Mouse (Mus musculus) hindbrain, embryonic 11.5 days (tissue): ENCODE measurements around the gene Kdsr. TPM values are rescaled to one million over a fixed set of nuclear protein-coding genes. Genes with fewer than 3 reads are reported as not detected.
A peak's percentile ranks its signal among the peaks of the same experiment; 100 is the strongest.

Experiments
- ATAC-seq: fragments of 200-750 bp; cut with Nextera tagmentation; 2 replicates; pipeline ENCODE4 v1.8.0; 2017; ENCODE audit warnings: mild to moderate bottlenecking, moderate TSS enrichment, moderate library complexity; ENCODE audit not compliant: low FRiP score
- DNase-seq: peaks from one replicate; pipeline ENCODE4 v3.0.0-alpha.2; 2015; ENCODE audit warnings: low spot score
- H3K27ac ChIP-seq: fragments of 300-500 bp; sonication (generic); 2 replicates; pipeline ENCODE4 v1.5.1; 2014; ENCODE audit warnings: mild to moderate bottlenecking, low read depth, low read length
- H3K27me3 ChIP-seq: fragments of 300-500 bp; sonication (generic); 2 replicates; pipeline ENCODE4 v1.6.1; 2014; ENCODE audit warnings: mild to moderate bottlenecking, low read length, moderate library complexity, mixed read lengths; ENCODE audit not compliant: control insufficient read depth, insufficient read depth
- H3K36me3 ChIP-seq: fragments of 300-500 bp; sonication (generic); 2 replicates; pipeline ENCODE4 v1.6.1; 2014; ENCODE audit warnings: mild to moderate bottlenecking, low read length, moderate library complexity, mixed read lengths; ENCODE audit not compliant: control insufficient read depth, insufficient read depth
- H3K4me1 ChIP-seq: fragments of 300-500 bp; sonication (generic); replicated peaks from 2 replicates; pipeline ENCODE4 v1.6.1; 2014; ENCODE audit warnings: low read length, mixed read lengths; ENCODE audit not compliant: control insufficient read depth, insufficient read depth
- H3K4me2 ChIP-seq: fragments of 300-500 bp; sonication (generic); replicated peaks from 2 replicates; pipeline ENCODE4 v1.6.1; 2014; ENCODE audit warnings: mild to moderate bottlenecking, low read depth, low read length
- H3K4me3 ChIP-seq: fragments of 300-500 bp; sonication (generic); 2 replicates; pipeline ENCODE4 v1.5.1; 2014; ENCODE audit warnings: low read depth, low read length
- H3K9ac ChIP-seq: fragments of 300-500 bp; sonication (generic); 2 replicates; pipeline ENCODE4 v1.6.1; 2014; ENCODE audit warnings: low read depth, low read length
- H3K9me3 ChIP-seq: fragments of 300-500 bp; sonication (generic); 2 replicates; pipeline ENCODE4 v1.6.1; 2016; ENCODE audit warnings: low read length; ENCODE audit not compliant: control insufficient read depth
- WGBS: fragments of 180-500 bp; shearing (Covaris S2); extraction: QIAGEN DNeasy Blood & Tissue Kit; methylation state at CpG from one replicate; pipeline ENCODE4 v1.1.7; 2014; 5-methylcytosine and 5-hydroxymethylcytosine counted together
- polyA plus RNA-seq: library from polyadenylated mRNA; unstranded; fragments of >200 nt; fragmentation: Nextera tagmentation; extraction: Ambion mirVana; gene quantifications from 2 replicates; pipeline ENCODE4 v1.2.1, GENCODE M21; 2014

Kdsr gene
- polyA plus RNA-seq, result 9.8 and 10.3 TPM in 2 replicates

DNA sequence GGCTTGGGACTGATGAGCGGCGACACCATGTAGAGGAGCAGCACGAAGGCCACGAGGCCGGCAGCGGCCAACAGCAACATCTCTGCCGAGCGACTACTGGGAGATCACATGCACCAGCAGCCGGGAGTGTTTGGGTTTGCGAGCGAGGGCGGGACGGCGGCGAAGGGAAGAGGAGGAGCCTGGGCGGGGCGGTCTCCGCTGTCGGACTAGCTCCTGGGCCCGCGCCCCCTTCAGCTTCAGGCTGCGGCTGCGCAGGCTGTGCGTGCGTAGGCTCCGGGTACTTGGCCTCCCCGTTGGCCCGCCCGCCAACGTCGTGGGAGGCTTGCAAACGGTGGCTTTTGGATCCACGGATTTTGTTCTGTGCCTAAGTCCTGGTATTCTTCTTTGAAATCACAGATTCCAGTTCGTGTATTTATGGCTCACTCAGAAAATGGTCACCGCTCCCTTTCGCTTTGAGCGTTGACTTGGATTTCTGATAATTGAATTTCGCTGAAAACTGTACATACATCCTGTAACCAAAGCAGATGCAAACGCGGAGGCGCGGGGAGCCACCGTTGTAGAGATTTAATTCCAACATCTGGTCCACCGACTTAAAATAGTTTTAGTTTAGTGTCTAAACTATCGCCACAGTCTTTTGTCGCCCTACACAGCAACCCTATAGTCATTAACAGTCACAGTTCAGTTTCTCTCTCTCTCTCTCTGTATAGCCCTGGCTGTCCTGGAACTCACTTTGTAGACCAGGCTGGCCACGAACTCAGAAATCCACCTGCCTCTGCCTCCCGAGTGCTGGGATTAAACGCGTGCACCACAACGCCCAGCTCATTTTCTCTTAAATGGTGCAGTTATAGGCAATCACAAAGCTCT is at the start of gene Kdsr:
Gene Kdsr (minus strand): TSS at position 156 of the 864 bp plus-strand sequence.
- peak within 1 kb of the TSS; percentile 97 for H3K4me2 ChIP-seq
- H3K9me3 ChIP-seq, result no peaks in the 10 kb centered on the region
- WGBS, result 3% methylated on average over 51 of the region's 51 CpGs
- no peaks in the 10 kb centered on the region for H3K36me3 ChIP-seq
- H3K4me1 ChIP-seq, result no peaks in the 10 kb centered on the region
- H3K9ac ChIP-seq, result peak within 1 kb of the TSS; percentile 78
- peak within 1 kb of the TSS; percentile 64 for H3K4me3 ChIP-seq
- ATAC-seq, result peak; percentile 99
- DNase-seq, result peak; percentile 95
- no peaks in the 10 kb centered on the region for H3K27me3 ChIP-seq
- peak within 1 kb of the TSS; percentile 76 for H3K27ac ChIP-seq

DNA sequence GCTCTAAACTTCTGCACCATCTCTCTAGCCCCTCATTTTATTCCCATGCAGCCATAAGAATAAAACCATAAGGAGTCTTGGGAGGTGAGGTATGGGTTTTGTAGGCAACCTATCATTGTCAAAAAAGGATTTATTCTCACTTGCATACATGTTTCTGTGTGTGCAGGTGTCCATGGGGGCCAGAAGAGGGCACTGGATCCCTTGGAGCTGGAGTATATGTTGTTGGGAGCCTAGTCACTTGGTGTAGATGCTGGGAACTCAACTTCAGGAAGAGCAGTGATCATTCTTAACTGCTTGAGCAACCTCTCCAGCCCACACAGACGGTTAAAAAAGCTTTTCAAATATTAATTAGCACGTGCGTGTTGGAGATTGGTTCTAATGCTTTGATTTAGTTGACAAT is 40.4 kb upstream of the Kdsr start:
- 85% methylated on average over 3 of the region's 3 CpGs for WGBS
- no peak overlapping the region for H3K27ac ChIP-seq
- H3K4me1 ChIP-seq, result 0 out of 2 replicates have a peak, but pooled peaks cover 2% of the 10 kb centered on the region
- H3K4me3 ChIP-seq, result no peak overlapping the region
- ATAC-seq, result no peak
- DNase-seq, result no peak
- no peak overlapping the region for H3K9ac ChIP-seq
- no peaks in the 10 kb centered on the region for H3K27me3 ChIP-seq
- H3K9me3 ChIP-seq, result no peaks in the 10 kb centered on the region
- no peak overlapping the region for H3K4me2 ChIP-seq
- H3K36me3 ChIP-seq, result no peaks in the 10 kb centered on the region

DNA sequence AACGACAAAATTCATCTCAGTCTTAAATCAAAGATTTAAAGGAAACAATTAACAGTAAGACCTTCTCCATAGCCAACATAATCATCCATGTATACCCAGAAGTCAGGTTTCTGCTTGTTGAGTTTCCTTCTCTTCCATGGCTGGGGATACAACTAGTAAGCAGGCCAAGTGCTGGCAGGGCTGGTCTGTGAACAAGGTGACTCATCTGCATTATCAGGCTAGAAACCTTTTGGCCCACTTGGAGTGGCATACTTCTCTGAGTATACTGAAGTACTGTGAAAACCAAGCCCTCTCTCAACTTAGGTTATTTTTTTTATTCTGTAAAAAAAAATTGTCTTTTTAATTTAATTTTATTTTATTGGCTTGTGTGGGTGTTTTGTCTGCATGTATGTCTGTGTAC is 39.9 kb upstream of the Kdsr start:
- WGBS, result 65% methylated on average over 1 of the region's 1 CpGs
- ATAC-seq (no peak), DNase-seq (no peak)
- H3K4me1 ChIP-seq, result 0 out of 2 replicates have a peak, but pooled peaks cover 2% of the 10 kb centered on the region
- no peaks in the 10 kb centered on the region for H3K36me3 ChIP-seq
- no peak overlapping the region for H3K4me3 ChIP-seq
- no peaks in the 10 kb centered on the region for H3K27me3 ChIP-seq
- H3K9me3 ChIP-seq, result no peaks in the 10 kb centered on the region
- H3K27ac ChIP-seq, result no peak overlapping the region
- H3K9ac ChIP-seq, result no peak overlapping the region
- no peak overlapping the region for H3K4me2 ChIP-seq

GRCm38 (mm10) chr1:106796987-106797779 is 37.7 kb upstream of the Kdsr start:
- no peak for DNase-seq
- ATAC-seq, result peak; percentile 57
- Histone ChIP-seq H3K4me2 (peak overlapping the region; percentile 47), H3K9ac (no peak overlapping the region), H3K4me3 (peak overlapping the region; percentile 82), H3K36me3 (no peaks in the 10 kb centered on the region), H3K4me1 (0 out of 2 replicates have a peak, but pooled peaks cover 2% of the 10 kb centered on the region), H3K27ac (no peak overlapping the region), H3K9me3 (no peaks in the 10 kb centered on the region), H3K27me3 (no peaks in the 10 kb centered on the region)
- 65% methylated on average over 7 of the region's 7 CpGs for WGBS

DNA sequence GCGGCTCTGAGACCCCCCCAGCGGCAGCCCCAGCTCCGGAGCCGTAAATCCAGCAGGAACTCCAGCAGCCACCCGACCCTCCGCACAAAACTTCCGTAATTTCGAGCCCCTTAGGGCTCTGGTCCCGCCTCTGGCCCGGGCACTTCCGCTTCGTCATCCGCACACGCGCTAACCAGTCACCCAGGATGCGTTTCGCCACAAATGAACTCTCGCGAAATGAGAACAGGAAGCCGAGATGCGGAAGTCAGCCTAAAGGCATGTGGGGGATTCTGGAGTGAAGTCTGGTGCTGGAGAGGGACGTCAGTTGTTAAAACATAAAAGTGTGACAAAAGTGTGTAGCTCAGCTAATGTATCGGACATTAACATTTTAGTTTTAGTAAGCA is 37.0 kb upstream of the Kdsr start, which contains the start of gene Vps4b:
Gene Vps4b (minus strand): TSS at position 187 of the 383 bp plus-strand sequence.
- Histone ChIP-seq H3K4me2 (peak within 1 kb of the TSS; percentile 63), H3K36me3 (no peaks in the 10 kb centered on the region), H3K4me1 (0 out of 2 replicates have a peak, but pooled peaks cover 2% of the 10 kb centered on the region), H3K9me3 (no peaks in the 10 kb centered on the region), H3K4me3 (peak within 1 kb of the TSS; percentile 82), H3K27ac (peak within 1 kb of the TSS; percentile 89), H3K9ac (peak within 1 kb of the TSS; percentile 97), H3K27me3 (no peaks in the 10 kb centered on the region)
- DNase-seq (peak; percentile 95), ATAC-seq (peak; percentile 99)
- under 1% methylated on average over 23 of the region's 23 CpGs for WGBS

GRCm38 (mm10) chr1:106795634-106796541 is 36.4 kb upstream of the Kdsr start:
- H3K9ac ChIP-seq, result peak overlapping the region; percentile 97
- H3K36me3 ChIP-seq, result no peaks in the 10 kb centered on the region
- H3K27ac ChIP-seq, result peak overlapping the region; percentile 89
- H3K9me3 ChIP-seq, result no peaks in the 10 kb centered on the region
- ATAC-seq, result peak; percentile 90
- H3K4me1 ChIP-seq, result 0 out of 2 replicates have a peak, but pooled peaks cover 2% of the 10 kb centered on the region
- peak; percentile 26 for DNase-seq
- WGBS, result 4% methylated on average over 51 of the region's 51 CpGs
- H3K4me2 ChIP-seq, result peak overlapping the region; percentile 63
- peak overlapping the region; percentile 82 for H3K4me3 ChIP-seq
- no peaks in the 10 kb centered on the region for H3K27me3 ChIP-seq

DNA sequence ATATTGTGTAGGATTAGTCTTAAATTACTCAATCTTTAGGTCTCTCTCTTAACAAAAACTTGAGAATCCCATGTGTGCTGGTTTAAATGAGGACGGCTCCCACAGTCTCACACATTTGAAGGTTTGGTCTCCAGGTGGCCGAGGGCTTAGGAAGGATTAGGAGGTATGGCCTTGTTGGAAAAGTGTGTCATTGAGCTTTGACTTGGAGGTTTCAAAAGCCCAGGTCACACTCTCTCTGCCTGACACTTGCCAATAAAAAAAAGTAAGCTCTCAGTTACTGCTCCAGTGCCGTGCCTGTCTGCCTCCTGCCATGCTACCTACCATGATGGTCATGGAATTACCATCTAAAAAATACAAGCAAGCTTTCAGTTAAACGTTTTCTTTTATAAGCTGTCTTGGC is 15.4 kb upstream of the Kdsr start:
- Histone ChIP-seq H3K27ac (no peak overlapping the region), H3K27me3 (no peaks in the 10 kb centered on the region), H3K4me1 (no peaks in the 10 kb centered on the region), H3K9me3 (no peaks in the 10 kb centered on the region), H3K4me3 (no peak overlapping the region), H3K4me2 (no peak overlapping the region), H3K9ac (no peak overlapping the region), H3K36me3 (peaks cover 3% of the 10 kb centered on the region; the same call in 1 of the 2 replicates)
- no peak for DNase-seq
- no peak for ATAC-seq
- WGBS, result 90% methylated on average over 4 of the region's 4 CpGs

- Histone ChIP-seq H3K4me1 (no peaks in the 10 kb centered on the region), H3K4me2 (no peak overlapping the region), H3K4me3 (no peak overlapping the region), H3K9ac (no peak overlapping the region), H3K36me3 (no peaks in the 10 kb centered on the region; the same call in 1 of the 2 replicates), H3K27me3 (no peaks in the 10 kb centered on the region), H3K9me3 (no peaks in the 10 kb centered on the region), H3K27ac (no peak overlapping the region)
- no peak for ATAC-seq
- no peak for DNase-seq
- WGBS, result 95% methylated on average over 9 of the region's 9 CpGs
Observed at GRCm38 (mm10) chr1:106774092-106774491, 14.6 kb upstream of the Kdsr start.
